Mouse (Mus musculus): Measurements from ENCODE around the gene AL732309.1.
"Not testable (repeated sequence)": the region's sequence is repeated elsewhere in the genome, so short reads cannot be mapped to it uniquely, and the experiment has no call there.

AL732309.1 gene

GRCm38 (mm10) chr2:25267746-25268309 is 21.2 kb upstream of the AL732309.1 start:
- DNase-seq (ENCODE audit: extremely low read depth, low read depth, low spot score), result no peak

- no peak for DNase-seq (ENCODE audit: extremely low read depth, low read depth, low spot score)
These were observed 20.6 kb upstream of the AL732309.1 start for GRCm38 (mm10) chr2:25267241-25267640.

- DNase-seq (ENCODE audit: extremely low read depth, low read depth, low spot score), result no peak
These were observed 20.1 kb upstream of the AL732309.1 start for GRCm38 (mm10) chr2:25266720-25267119.

GRCm38 (mm10) chr2:25265897-25266656 is 19.4 kb upstream of the AL732309.1 start:
- DNase-seq (ENCODE audit: extremely low read depth, low read depth, low spot score), result no peak

- no peak for DNase-seq (ENCODE audit: extremely low read depth, low read depth, low spot score)
These were observed 18.2 kb upstream of the AL732309.1 start for GRCm38 (mm10) chr2:25264851-25265250.

GRCm38 (mm10) chr2:25264286-25264660 is 17.6 kb upstream of the AL732309.1 start:
- DNase-seq (ENCODE audit: extremely low read depth, low read depth, low spot score), result no peak

- no peak for DNase-seq (ENCODE audit: extremely low read depth, low read depth, low spot score)
These were observed 17.1 kb upstream of the AL732309.1 start for GRCm38 (mm10) chr2:25263623-25264285.

GRCm38 (mm10) chr2:25262795-25263622 is 16.3 kb upstream of the AL732309.1 start:
- no peak for DNase-seq (ENCODE audit: extremely low read depth, low read depth, low spot score)

- peak; percentile 93 for DNase-seq (ENCODE audit: extremely low read depth, low read depth, low spot score)
These were observed 15.7 kb upstream of the AL732309.1 start, which contains the start of gene Tprn for GRCm38 (mm10) chr2:25262291-25262767. Gene Tprn (plus strand): TSS chr2:25262618.

GRCm38 (mm10) chr2:25261870-25262269 is 15.2 kb upstream of the AL732309.1 start:
- no peak for DNase-seq (ENCODE audit: extremely low read depth, low read depth, low spot score)

GRCm38 (mm10) chr2:25258887-25259286 is 12.2 kb upstream of the AL732309.1 start:
- no peak for DNase-seq (ENCODE audit: extremely low read depth, low read depth, low spot score)

GRCm38 (mm10) chr2:25257250-25257649 is 10.6 kb upstream of the AL732309.1 start:
- not testable (repeated sequence) for DNase-seq (ENCODE audit: extremely low read depth, low read depth, low spot score)

- not testable (repeated sequence) for DNase-seq (ENCODE audit: extremely low read depth, low read depth, low spot score)
These were observed 9.9 kb upstream of the AL732309.1 start for GRCm38 (mm10) chr2:25256443-25257109.

GRCm38 (mm10) chr2:25255284-25255779 is 8.7 kb upstream of the AL732309.1 start, which contains the start of gene Tmem203:
Gene Tmem203 (plus strand): TSS chr2:25255439.
- DNase-seq (ENCODE audit: extremely low read depth, low read depth, low spot score), result no peak

- DNase-seq (ENCODE audit: extremely low read depth, low read depth, low spot score), result no peak
These were observed 5.7 kb upstream of the AL732309.1 start for GRCm38 (mm10) chr2:25252331-25252730.

- DNase-seq (ENCODE audit: extremely low read depth, low read depth, low spot score), result no peak
These were observed 2.5 kb downstream of the AL732309.1 start for GRCm38 (mm10) chr2:25244144-25244543.

GRCm38 (mm10) chr2:25243342-25243741 is 3.3 kb downstream of the AL732309.1 start:
- no peak for DNase-seq (ENCODE audit: extremely low read depth, low read depth, low spot score)

- no peak for DNase-seq (ENCODE audit: extremely low read depth, low read depth, low spot score)
These were observed 4.6 kb downstream of the AL732309.1 start, which contains the start of the genes Rnf208 and Cysrt1 for GRCm38 (mm10) chr2:25242101-25242506. Gene Rnf208 (plus strand): TSS chr2:25242255. Gene Cysrt1 (minus strand): TSS chr2:25242452.

- no peak for DNase-seq (ENCODE audit: extremely low read depth, low read depth, low spot score)
These were observed 5.3 kb downstream of the AL732309.1 start for GRCm38 (mm10) chr2:25241438-25241775.

Measured in fat pad, adult 2 months (tissue).